Mouse (Mus musculus) intestine, embryonic 14.5 days (tissue): ENCODE results near the gene Acat1. TPM values are rescaled to one million over a fixed set of nuclear protein-coding genes. Genes with fewer than 3 reads are reported as not detected.

ENCODE experiments used
- ATAC-seq: fragments of 200-750 bp; cut with Nextera tagmentation; replicated peaks from 2 replicates; pipeline ENCODE4 v1.8.0; 2017; ENCODE audit warnings: low read depth, moderate number of reproducible peaks, moderate TSS enrichment, moderate library complexity; ENCODE audit not compliant: low FRiP score, low TSS enrichment
- DNase-seq: peaks from one replicate; pipeline ENCODE4 v3.0.0-alpha.2; 2018; ENCODE audit warnings: low spot score
- H3K27ac ChIP-seq: fragments of 300-500 bp; sonication (generic); 2 replicates; pipeline ENCODE4 v1.5.1; 2014; ENCODE audit warnings: low read depth, mild to moderate bottlenecking, control low read depth
- H3K27me3 ChIP-seq: fragments of 300-500 bp; sonication (generic); replicated peaks from 2 replicates; pipeline ENCODE4 v1.6.1; 2014; ENCODE audit warnings: low read length, control low read depth; ENCODE audit not compliant: control insufficient read depth, insufficient read depth
- H3K36me3 ChIP-seq: fragments of 300-500 bp; sonication (generic); 2 replicates; pipeline ENCODE4 v1.6.1; 2014; ENCODE audit warnings: low read length, control low read depth; ENCODE audit not compliant: control insufficient read depth, insufficient read depth
- H3K4me1 ChIP-seq: fragments of 300-500 bp; sonication (generic); replicated peaks from 2 replicates; pipeline ENCODE4 v1.6.1; 2014; ENCODE audit warnings: low read length, control low read depth, mixed read lengths; ENCODE audit not compliant: control insufficient read depth, insufficient read depth
- H3K4me2 ChIP-seq: fragments of 300-500 bp; sonication (generic); 2 replicates; pipeline ENCODE4 v1.6.1; 2014; ENCODE audit warnings: low read length
- H3K4me3 ChIP-seq: fragments of 300-500 bp; sonication (generic); 2 replicates; pipeline ENCODE4 v1.5.1; 2014; ENCODE audit warnings: low read depth, low read length, control low read depth, mixed read lengths
- H3K9ac ChIP-seq: fragments of 300-500 bp; sonication (generic); 2 replicates; pipeline ENCODE4 v1.6.1; 2014; ENCODE audit warnings: mild to moderate bottlenecking, low read length
- H3K9me3 ChIP-seq: fragments of 300-500 bp; sonication (generic); 2 replicates; pipeline ENCODE4 v1.6.1; 2016; ENCODE audit warnings: low read length, control low read depth; ENCODE audit not compliant: control insufficient read depth
- WGBS: fragments of 180-500 bp; shearing (Covaris S2); extraction: QIAGEN DNeasy Blood & Tissue Kit; methylation state at CpG from one replicate; pipeline ENCODE4 v1.1.7; 2014; 5-methylcytosine and 5-hydroxymethylcytosine counted together
- polyA plus RNA-seq: library from polyadenylated mRNA; unstranded; fragments of >200 nt; fragmentation: Nextera tagmentation; extraction: Ambion mirVana; gene quantifications from 2 replicates; pipeline ENCODE4 v1.2.1, GENCODE M21; 2014

Gene Acat1
- 122 and 131 TPM in 2 replicates for polyA plus RNA-seq

GRCm38 (mm10) chr9:53609968-53610781 lies at the start of gene Acat1:
TSS of gene Acat1 (minus strand) at chr9:53610382.
- no peaks in the 10 kb centered on the region for H3K36me3 ChIP-seq
- no peaks in the 10 kb centered on the region for H3K27me3 ChIP-seq
- H3K9ac ChIP-seq: peak within 1 kb of the TSS; percentile 84
- peak; percentile 93 for DNase-seq
- H3K27ac ChIP-seq: peak within 1 kb of the TSS; percentile 60; the same call in 1 of the 2 replicates
- peak within 1 kb of the TSS; percentile 81 for H3K4me2 ChIP-seq
- H3K4me1 ChIP-seq: peaks cover 9% of the 10 kb centered on the region; the same call in 1 of the 2 replicates
- peak; percentile 98 for ATAC-seq
- H3K4me3 ChIP-seq: peak within 1 kb of the TSS; percentile 75
- H3K9me3 ChIP-seq: no peaks in the 10 kb centered on the region
- 5% methylated on average over 52 of the region's 52 CpGs for WGBS

DNA sequence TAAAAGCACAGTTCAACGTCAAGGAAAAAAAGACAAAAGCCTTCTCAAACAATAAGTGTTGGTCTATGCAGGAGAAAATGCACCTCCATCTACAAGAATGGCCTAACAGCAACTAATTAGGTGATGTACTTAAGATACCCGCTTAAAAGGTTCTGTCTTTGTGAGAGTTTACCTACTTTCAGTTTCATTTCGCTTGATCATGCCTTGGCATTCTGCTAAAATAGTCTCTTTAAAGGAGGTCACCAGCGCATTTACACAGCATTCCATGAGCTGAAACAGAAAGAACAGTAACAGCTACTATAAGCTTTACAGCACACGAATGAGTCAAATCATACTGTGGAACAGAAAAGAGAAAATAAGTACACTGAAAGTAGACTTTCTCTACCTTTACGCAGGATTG lies 24.6 kb upstream of the Acat1 start:
- peaks cover 73% of the 10 kb centered on the region for H3K36me3 ChIP-seq
- H3K4me2 ChIP-seq: no peak overlapping the region
- DNase-seq: no peak
- 92% methylated on average over 6 of the region's 6 CpGs for WGBS
- ATAC-seq: no peak
- no peak overlapping the region for H3K27ac ChIP-seq
- no peak overlapping the region for H3K9ac ChIP-seq
- H3K27me3 ChIP-seq: no peaks in the 10 kb centered on the region
- no peaks in the 10 kb centered on the region for H3K4me1 ChIP-seq
- no peak overlapping the region for H3K4me3 ChIP-seq
- no peaks in the 10 kb centered on the region for H3K9me3 ChIP-seq

DNA sequence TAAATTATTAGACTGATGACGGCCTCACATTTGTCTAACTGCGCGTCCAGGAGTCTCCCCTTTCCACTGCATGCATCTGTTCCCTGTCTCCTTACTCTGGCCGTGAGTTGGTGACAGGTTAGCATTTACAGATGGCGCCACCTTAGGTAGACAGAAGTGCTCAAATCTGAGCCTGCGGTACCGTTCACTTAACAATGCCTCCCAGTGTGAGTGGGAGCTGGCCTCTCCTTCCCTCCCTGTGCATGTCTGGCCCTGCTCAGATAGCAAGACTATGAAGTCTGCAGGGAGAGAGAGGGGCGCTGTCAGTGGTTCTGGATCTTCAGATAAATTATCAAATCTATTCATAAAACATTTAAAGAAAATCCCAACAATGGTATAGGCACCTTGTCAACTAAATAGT lies 5.1 kb upstream of the Acat1 start:
- WGBS: 61% methylated on average over 8 of the region's 8 CpGs

GRCm38 (mm10) chr9:53614286-53614685 lies 4.1 kb upstream of the Acat1 start:
- 80% methylated on average over 4 of the region's 4 CpGs for WGBS
- Histone ChIP-seq H3K4me1 (peaks cover 2% of the 10 kb centered on the region; the same call in 1 of the 2 replicates), H3K27me3 (no peaks in the 10 kb centered on the region)

More for the DNA sequence above, 5.1 kb upstream of the Acat1 start:
- Histone ChIP-seq H3K36me3 (peaks cover 43% of the 10 kb centered on the region), H3K9ac (no peak overlapping the region), H3K4me3 (no peak overlapping the region), H3K9me3 (no peaks in the 10 kb centered on the region), H3K4me1 (no peaks in the 10 kb centered on the region), H3K4me2 (no peak overlapping the region), H3K27me3 (no peaks in the 10 kb centered on the region), H3K27ac (no peak overlapping the region)
- DNase-seq (peak; percentile 52), ATAC-seq (no peak)

DNA sequence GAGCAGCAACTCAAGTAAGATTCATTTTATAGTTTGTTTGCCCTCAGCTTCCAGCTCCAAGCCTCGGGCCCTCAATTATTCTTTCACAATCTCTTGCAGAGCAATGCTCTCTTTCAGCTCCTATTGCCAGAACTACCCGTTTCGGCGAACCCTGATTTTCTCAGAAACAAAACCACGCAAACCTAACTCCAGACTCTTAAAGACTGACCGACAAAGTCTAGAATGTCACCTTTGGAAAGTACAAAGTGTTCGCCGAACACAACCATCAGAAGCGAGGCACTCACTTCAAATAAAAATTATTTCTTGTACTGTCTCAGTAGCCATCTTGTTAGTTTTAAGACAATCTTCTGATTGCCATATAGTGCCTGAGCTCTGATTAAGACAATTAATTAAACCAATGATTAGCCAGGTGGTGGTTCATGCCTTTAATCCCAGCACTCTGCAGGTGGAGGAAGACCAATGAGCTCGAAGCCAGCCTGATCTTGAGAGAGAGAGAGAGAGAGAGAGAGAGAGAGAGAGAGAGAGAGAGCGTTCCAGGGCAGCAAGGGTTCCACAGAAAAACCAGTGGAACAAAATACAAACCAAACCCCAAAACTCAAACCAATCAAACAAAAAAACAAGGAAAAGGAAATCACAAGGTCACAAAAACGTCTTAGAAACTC lies 745 bp downstream of the Acat1 start:
- 66% methylated on average over 12 of the region's 12 CpGs for WGBS
- Histone ChIP-seq H3K4me2 (peak overlapping the region; percentile 81), H3K9me3 (no peaks in the 10 kb centered on the region), H3K36me3 (no peaks in the 10 kb centered on the region), H3K4me3 (peak overlapping the region; percentile 75), H3K27ac (0 out of 2 replicates have a peak overlapping the region, but pooled peaks have one; percentile 60), H3K9ac (peak overlapping the region; percentile 84), H3K4me1 (peaks cover 9% of the 10 kb centered on the region; the same call in 1 of the 2 replicates), H3K27me3 (no peaks in the 10 kb centered on the region)
- DNase-seq: peak; percentile 57
- no peak for ATAC-seq

More at GRCm38 (mm10) chr9:53614286-53614685, 4.1 kb upstream of the Acat1 start:
- no peak overlapping the region for H3K4me3 ChIP-seq
- H3K9me3 ChIP-seq: no peaks in the 10 kb centered on the region
- no peak overlapping the region for H3K27ac ChIP-seq
- ATAC-seq (no peak), DNase-seq (no peak)
- no peak overlapping the region for H3K9ac ChIP-seq
- no peak overlapping the region for H3K4me2 ChIP-seq
- peaks cover 34% of the 10 kb centered on the region for H3K36me3 ChIP-seq

- Histone ChIP-seq H3K4me1 (peaks cover 18% of the 10 kb centered on the region), H3K36me3 (no peaks in the 10 kb centered on the region), H3K27ac (no peak overlapping the region), H3K4me3 (no peak overlapping the region), H3K9me3 (no peaks in the 10 kb centered on the region), H3K9ac (no peak overlapping the region), H3K4me2 (no peak overlapping the region), H3K27me3 (no peaks in the 10 kb centered on the region)
- WGBS: 96% methylated on average over 4 of the region's 4 CpGs
- DNase-seq: peak; percentile 9
- ATAC-seq: no peak
Observed at GRCm38 (mm10) chr9:53607816-53608215, 2.4 kb downstream of the Acat1 start.

GRCm38 (mm10) chr9:53607192-53607591 lies 3.0 kb downstream of the Acat1 start:
- Histone ChIP-seq H3K36me3 (no peaks in the 10 kb centered on the region), H3K4me2 (no peak overlapping the region), H3K4me1 (peaks cover 18% of the 10 kb centered on the region), H3K9ac (no peak overlapping the region), H3K9me3 (no peaks in the 10 kb centered on the region), H3K4me3 (no peak overlapping the region), H3K27ac (no peak overlapping the region), H3K27me3 (no peaks in the 10 kb centered on the region)
- WGBS: 91% methylated on average over 3 of the region's 3 CpGs
- peak; percentile 7 for DNase-seq
- ATAC-seq: no peak

- no peaks in the 10 kb centered on the region for H3K27me3 ChIP-seq
- no peak overlapping the region for H3K4me2 ChIP-seq
- no peaks in the 10 kb centered on the region for H3K36me3 ChIP-seq
- ATAC-seq (no peak), DNase-seq (no peak)
- no peaks in the 10 kb centered on the region for H3K9me3 ChIP-seq
- H3K4me3 ChIP-seq: no peak overlapping the region
- peaks cover 24% of the 10 kb centered on the region for H3K4me1 ChIP-seq
- H3K9ac ChIP-seq: no peak overlapping the region
- no peak overlapping the region for H3K27ac ChIP-seq
- WGBS: 92% methylated on average over 5 of the region's 5 CpGs
Observed at GRCm38 (mm10) chr9:53604954-53605353, 5.2 kb downstream of the Acat1 start.
